Comparison of ENCODE assay signal across 8 mouse cellular contexts in genomic region chr13:95563693-95564092, GRCm38 (mm10). TPM values are rescaled to one million over a fixed set of nuclear protein-coding genes. Genes with fewer than 3 reads are reported as not detected.
A peak's percentile ranks its signal among the peaks of the same experiment; 100 is the strongest.
DNase-seq lines count a peak whose midpoint lies in the region; ATAC-seq lines count a peak whose summit lies in the region.

No protein-coding gene starts in this region.

- 2% methylated on average over 3 of the region's 3 CpGs for WGBS in limb, embryonic 11.5 days
- 0% methylated on average over 3 of the region's 3 CpGs for WGBS in midbrain, embryonic 15.5 days

- no peaks in the 10 kb centered on the region for H3K9me3 ChIP-seq in limb, embryonic 11.5 days (ENCODE audit: control insufficient read depth, low read length)
- no peaks in the 10 kb centered on the region for H3K9me3 ChIP-seq in midbrain, embryonic 15.5 days

- H3K4me3 ChIP-seq in limb, embryonic 11.5 days (ENCODE audit: low read depth, low read length) = no peak overlapping the region
- H3K4me3 ChIP-seq in midbrain, embryonic 15.5 days = no peak overlapping the region

- H3K27ac ChIP-seq in limb, embryonic 11.5 days (replicated peaks; ENCODE audit: low read depth, low read length) = no peak overlapping the region
- H3K27ac ChIP-seq in midbrain, embryonic 15.5 days = no peak overlapping the region

- no peaks in the 10 kb centered on the region for H3K4me1 ChIP-seq in limb, embryonic 11.5 days (ENCODE audit: control insufficient read depth, insufficient read depth, low read length)
- no peaks in the 10 kb centered on the region for H3K4me1 ChIP-seq in midbrain, embryonic 15.5 days

- no peaks in the 10 kb centered on the region for H3K27me3 ChIP-seq in limb, embryonic 11.5 days (ENCODE audit: control insufficient read depth, insufficient read depth, low read length)
- H3K27me3 ChIP-seq in midbrain, embryonic 15.5 days (replicated peaks) = no peaks in the 10 kb centered on the region

- no peak overlapping the region for H3K4me2 ChIP-seq in limb, embryonic 11.5 days (ENCODE audit: low read depth, severe bottlenecking)
- no peak overlapping the region for H3K4me2 ChIP-seq in midbrain, embryonic 15.5 days

- DNase-seq in urinary bladder, adult 18-20 months (ENCODE audit: low spot score in 2 of 2) = peak; percentile 44 to 59
- no peak for DNase-seq in urinary bladder, adult 2 months (ENCODE audit: low spot score)
- peak; percentile 47 to 80 for DNase-seq in cerebellum, postnatal 4 days (ENCODE audit: low spot score in 2 of 2)
- peak; percentile 50 for DNase-seq in gastrocnemius, postnatal 10 days
- DNase-seq in kidney, adult 8-10 months = peak; percentile 39 to 68
- DNase-seq in limb, embryonic 11.5 days (ENCODE audit: low spot score) = peak; percentile 85
- peak; percentile 55 to 61 for DNase-seq in spleen, postnatal 10 days (ENCODE audit: low spot score in 2 of 2)

- H3K36me3 ChIP-seq in limb, embryonic 11.5 days (ENCODE audit: control insufficient read depth, insufficient read depth, low read length) = no peaks in the 10 kb centered on the region
- H3K36me3 ChIP-seq in midbrain, embryonic 15.5 days (replicated peaks) = no peaks in the 10 kb centered on the region

- ATAC-seq in limb, embryonic 11.5 days (ENCODE audit: insufficient number of reproducible peaks, low FRiP score, low TSS enrichment, low read depth) = no peak
- peak; percentile 92 for ATAC-seq in midbrain, embryonic 15.5 days (replicated peaks)

- no peak overlapping the region for H3K9ac ChIP-seq in limb, embryonic 11.5 days (ENCODE audit: low read length)
- no peak overlapping the region for H3K9ac ChIP-seq in midbrain, embryonic 15.5 days

RNA-seq across cellular contexts. Expression of gene F2rl1, which starts 38.7 kb away (rescaled TPM):
- 6.8 and 8.2 TPM in 2 replicates for polyA plus RNA-seq in urinary bladder, adult 2 months (2012; rRNA removed)
- under 1 TPM; 0.45 TPM for total RNA-seq in gastrocnemius, postnatal 10 days (2021)
- 0.11 TPM in 1 of 2 replicates, not detected in the other for polyA plus RNA-seq in limb, embryonic 11.5 days (2014; fragmentation: Nextera tagmentation; extraction: Ambion mirVana)
- 0.14 and 0.15 TPM in 2 replicates for polyA plus RNA-seq in midbrain, embryonic 15.5 days (2015; fragmentation: Nextera tagmentation; extraction: Ambion mirVana)

RNA-seq across cellular contexts. Expression of gene F2r, which starts 54.6 kb away (rescaled TPM):
- 6.6 and 9.5 TPM in 2 replicates for polyA plus RNA-seq in urinary bladder, adult 2 months (2012; rRNA removed)
- total RNA-seq in gastrocnemius, postnatal 10 days (2021) = 10 to 100 TPM; 16.7 to 20.5 TPM
- polyA plus RNA-seq in limb, embryonic 11.5 days (2014; fragmentation: Nextera tagmentation; extraction: Ambion mirVana) = 147 and 157 TPM in 2 replicates
- polyA plus RNA-seq in midbrain, embryonic 15.5 days (2015; fragmentation: Nextera tagmentation; extraction: Ambion mirVana) = 59.5 and 60.9 TPM in 2 replicates
